Mouse (Mus musculus) erythroid progenitor cell, adult 5-6 weeks (primary cell): ENCODE measurements around the gene 4933428M09Rik. TPM values are rescaled to one million over a fixed set of nuclear protein-coding genes. Genes with fewer than 3 reads are reported as not detected.
"Not testable (repeated sequence)": the region's sequence is repeated elsewhere in the genome, so short reads cannot be mapped to it uniquely, and the experiment has no call there.

Experiments
- ATAC-seq: replicated peaks from 2 replicates; pipeline ENCODE4 v1.8.0; 2016; ENCODE audit warnings: moderate number of reproducible peaks, mild to moderate bottlenecking, moderate TSS enrichment, inconsistent platforms; ENCODE audit not compliant: poor library complexity, low FRiP score, severe bottlenecking
- total RNA-seq, 2 experiments: library from RNA; stranded (forward) in 1 of 2; stranded (reverse) in 1 of 2; fragments of 150-400 nt in 1 of 2; fragments of 186-747, 209-891 nt in 1 of 2; gene quantifications; 2 replicates each; pipeline versions ENCODE4 v1.2.3 to v1.2.4; 2015 to 2017; ENCODE audit warnings: low replicate concordance in 2 of 2

The 4933428M09Rik gene
- total RNA-seq (2015; ENCODE audit: low replicate concordance): not detected in 2 replicates
- total RNA-seq (2017; ENCODE audit: low replicate concordance): not detected in 2 replicates

DNA sequence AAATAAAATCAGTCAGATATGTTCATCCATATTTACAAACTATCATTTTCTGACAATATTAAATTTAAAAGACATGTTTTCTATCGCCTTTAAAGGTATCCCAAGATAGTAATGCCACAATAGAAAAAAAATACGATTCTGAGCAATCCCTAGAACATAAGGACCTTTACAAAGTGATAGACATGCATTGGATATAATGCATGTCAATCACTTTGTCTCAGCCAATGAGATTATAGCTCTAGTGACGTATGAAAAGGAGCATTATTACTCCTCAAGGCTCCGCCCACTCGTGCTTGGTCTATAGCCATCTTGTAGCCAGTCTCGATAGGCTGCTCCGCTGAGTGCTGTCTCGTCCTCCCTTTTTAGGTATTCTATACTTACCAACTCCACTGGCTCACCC is at the start of gene 4933428M09Rik:
Gene 4933428M09Rik, plus strand, starts transcription at position 301 of the 400 bp plus-strand sequence.
- no peak for ATAC-seq

- no peak for ATAC-seq
Observed at GRCm38 (mm10) chrX:139134031-139134430, 45.0 kb upstream of the 4933428M09Rik start.

DNA sequence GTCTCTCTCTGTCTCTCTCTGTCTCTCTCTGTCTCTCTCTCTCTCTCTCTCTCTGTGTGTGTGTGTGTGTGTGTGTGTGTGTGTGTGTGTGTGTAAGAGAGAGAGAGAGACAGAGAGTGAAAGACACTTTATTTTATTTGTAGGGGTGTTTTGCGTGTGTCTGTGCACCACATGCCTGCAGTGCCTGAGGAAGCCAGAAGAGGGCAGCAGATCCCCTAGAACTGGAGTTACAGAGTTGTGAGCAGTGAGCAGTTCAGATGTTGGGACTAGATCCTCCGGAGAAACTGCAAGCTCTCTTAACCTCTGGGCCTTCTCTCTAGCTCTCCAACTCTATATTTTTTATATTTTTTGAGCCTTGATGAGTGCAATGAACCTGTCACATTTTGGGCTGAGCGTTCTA is 12.5 kb downstream of the 4933428M09Rik start:
- ATAC-seq: not testable (repeated sequence)

DNA sequence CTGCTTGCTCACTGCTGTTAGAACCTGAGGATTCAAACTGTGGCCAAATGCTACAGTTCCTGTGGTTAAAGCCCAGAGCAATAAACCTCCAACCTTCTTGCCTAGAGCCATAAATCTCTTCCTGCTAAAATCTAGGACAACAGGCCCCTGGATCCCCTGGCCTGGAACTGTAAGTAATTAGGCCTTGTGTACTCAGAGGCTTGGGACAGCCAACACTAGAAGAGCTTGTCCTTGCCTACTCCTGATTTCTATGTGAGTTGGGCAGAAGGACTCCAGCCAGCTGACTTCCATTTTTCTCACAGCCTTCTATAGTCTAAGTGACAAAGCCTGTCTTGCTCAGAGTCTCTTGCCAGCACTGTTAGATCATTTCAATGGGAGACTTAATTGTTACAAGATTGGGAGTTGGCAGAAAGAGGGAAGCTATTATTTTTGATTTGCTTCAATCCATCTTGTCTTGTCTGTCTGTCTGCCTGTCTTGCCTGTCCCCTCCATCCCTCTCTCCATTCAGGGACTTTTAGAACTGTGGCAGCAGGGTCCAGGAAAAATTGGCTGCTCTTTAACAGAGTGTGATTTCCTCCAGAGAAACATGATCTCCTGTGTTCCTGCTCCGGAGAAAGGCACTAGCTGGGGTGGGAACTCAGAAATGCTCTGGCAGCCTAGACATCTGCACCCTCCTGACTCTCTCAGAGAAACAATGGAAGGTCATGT is 15.7 kb downstream of the 4933428M09Rik start:
- ATAC-seq: no peak

GRCm38 (mm10) chrX:139209191-139209828 is 30.3 kb downstream of the 4933428M09Rik start:
- ATAC-seq: not testable (repeated sequence)

DNA sequence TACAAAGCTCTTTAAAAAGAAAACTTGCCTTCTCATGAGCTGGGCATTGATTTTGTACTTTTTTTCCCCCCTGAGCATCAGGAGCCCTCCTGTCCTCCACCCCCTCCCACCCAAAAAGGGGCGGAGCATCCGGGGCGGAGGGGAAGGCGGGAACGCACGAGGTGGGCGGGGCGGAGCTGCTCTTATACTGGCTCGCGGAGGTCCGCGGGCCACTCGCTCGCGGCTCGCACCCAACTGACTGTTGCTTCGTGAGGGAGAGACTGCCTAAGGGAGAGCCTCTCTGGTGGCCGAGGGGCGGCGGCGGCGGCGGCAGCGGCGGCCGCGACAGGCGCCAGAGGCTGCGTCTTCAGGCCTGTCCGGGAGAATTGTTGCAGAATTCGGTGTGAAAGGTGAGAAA is 30.8 kb downstream of the 4933428M09Rik start, which contains the start of gene Mum1l1:
Gene Mum1l1, plus strand, starts transcription at position 214 of the 397 bp plus-strand sequence.
- no peak for ATAC-seq

- ATAC-seq: no peak
Observed at GRCm38 (mm10) chrX:139214765-139215164, 35.7 kb downstream of the 4933428M09Rik start.

DNA sequence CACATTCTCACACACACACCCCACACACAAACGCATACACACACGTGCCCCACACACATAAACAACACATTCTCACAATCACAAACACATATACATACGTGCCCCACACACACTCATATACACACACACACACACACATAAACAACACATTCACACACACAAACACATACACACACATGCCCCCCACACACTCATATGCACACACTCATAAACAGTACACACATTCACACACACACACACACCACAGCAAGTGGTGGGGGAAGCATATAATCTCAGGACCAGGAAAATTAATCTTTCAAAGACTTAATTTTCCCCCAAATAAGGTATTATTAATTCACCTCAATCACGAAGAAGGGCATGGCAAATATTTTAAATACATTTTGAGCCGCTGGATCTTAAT is 37.4 kb downstream of the 4933428M09Rik start:
- ATAC-seq: no peak

- ATAC-seq: no peak
Observed at GRCm38 (mm10) chrX:139216991-139217593, 38.1 kb downstream of the 4933428M09Rik start.

GRCm38 (mm10) chrX:139217776-139218175 is 38.7 kb downstream of the 4933428M09Rik start:
- ATAC-seq: no peak

DNA sequence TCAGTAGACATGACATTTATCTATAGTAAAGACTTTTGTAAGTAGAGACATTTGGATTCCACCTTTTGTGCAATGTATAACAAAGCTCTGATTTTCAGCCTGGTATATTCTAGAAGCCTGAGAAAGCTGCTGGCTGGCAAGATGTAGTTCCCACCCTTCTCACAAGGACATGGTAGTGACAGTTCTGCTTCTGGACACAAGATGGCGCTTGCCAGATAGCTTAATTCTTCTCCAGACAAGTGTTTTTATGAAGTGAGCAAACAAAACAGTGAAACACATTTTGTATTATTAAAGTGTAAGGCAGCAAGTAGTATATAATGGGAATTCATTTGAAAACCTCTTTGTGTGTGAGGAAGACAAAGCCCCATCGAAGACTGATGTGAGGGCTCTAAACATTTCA is 40.0 kb downstream of the 4933428M09Rik start:
- ATAC-seq: no peak

DNA sequence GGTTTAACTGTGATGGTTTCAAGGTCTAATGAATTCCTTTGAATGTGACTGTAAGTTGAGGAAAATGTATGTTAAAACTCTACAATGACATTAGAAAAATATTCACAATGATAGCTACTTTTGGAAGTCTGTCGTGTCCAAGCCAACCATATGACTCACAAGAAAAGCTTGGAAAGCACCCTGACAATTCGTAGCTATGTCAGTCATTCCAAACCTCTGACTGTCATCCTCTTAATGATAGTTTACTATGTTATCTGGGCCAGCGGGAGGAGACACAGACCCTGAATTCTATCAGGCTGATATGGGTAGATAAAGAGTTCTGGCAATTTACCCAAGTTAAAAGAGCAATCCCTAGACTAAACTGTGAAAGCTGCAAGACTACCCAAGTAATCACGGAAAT is 41.8 kb downstream of the 4933428M09Rik start:
- no peak for ATAC-seq

DNA sequence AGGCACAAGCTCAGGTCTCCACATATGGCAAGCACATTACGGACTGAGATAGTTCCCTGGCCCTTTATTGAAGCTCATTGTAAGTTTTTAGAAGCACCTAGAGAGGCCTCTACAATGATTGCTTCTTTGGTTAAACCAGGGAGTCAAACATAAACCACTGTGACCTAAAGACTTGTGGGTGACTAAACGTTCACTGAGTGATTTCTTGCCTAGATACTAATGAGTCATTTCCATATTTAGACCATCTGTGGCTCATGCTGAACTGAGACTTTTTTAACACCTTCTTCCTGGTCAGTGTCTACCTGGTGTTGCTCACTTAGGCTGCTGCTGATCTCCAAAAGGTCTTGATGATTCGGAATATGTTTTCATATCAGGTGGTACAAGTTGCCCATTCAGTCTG is 42.9 kb downstream of the 4933428M09Rik start:
- ATAC-seq: no peak

Other genes with a start within 250 kb of the 4933428M09Rik start
- not detected in 2 replicates for gene Serpina7, start 94.0 kb upstream of the 4933428M09Rik start, total RNA-seq (2015; ENCODE audit: low replicate concordance)
- not detected in 2 replicates for gene Serpina7, start 94.0 kb upstream of the 4933428M09Rik start, total RNA-seq (2017; ENCODE audit: low replicate concordance)
- not detected in 2 replicates for gene 4930513O06Rik, start 93.0 kb upstream of the 4933428M09Rik start, total RNA-seq (2015; ENCODE audit: low replicate concordance)
- gene 4930513O06Rik, start 93.0 kb upstream of the 4933428M09Rik start, total RNA-seq (2017; ENCODE audit: low replicate concordance): not detected in 2 replicates
- gene Mum1l1, start 30.8 kb downstream of the 4933428M09Rik start, total RNA-seq (2015; ENCODE audit: low replicate concordance): not detected in 2 replicates
- not detected in 2 replicates for gene Mum1l1, start 30.8 kb downstream of the 4933428M09Rik start, total RNA-seq (2017; ENCODE audit: low replicate concordance)
- not detected in 2 replicates for gene Trap1a, start 154.5 kb downstream of the 4933428M09Rik start, total RNA-seq (2015; ENCODE audit: low replicate concordance)
- not detected in 2 replicates for gene Trap1a, start 154.5 kb downstream of the 4933428M09Rik start, total RNA-seq (2017; ENCODE audit: low replicate concordance)